Mouse (Mus musculus) limb, embryonic 14.5 days (tissue): ENCODE measurements around the gene Faap100. TPM values are rescaled to one million over a fixed set of nuclear protein-coding genes. Genes with fewer than 3 reads are reported as not detected.
"Not testable (repeated sequence)": the region's sequence is repeated elsewhere in the genome, so short reads cannot be mapped to it uniquely, and the experiment has no call there.

Experiments
- ATAC-seq: fragments of 200-750 bp; cut with Nextera tagmentation; 2 replicates; pipeline ENCODE4 v1.8.0; 2017; ENCODE audit warnings: low read depth, moderate number of reproducible peaks, moderate TSS enrichment; ENCODE audit not compliant: low FRiP score
- DNase-seq: peaks from one replicate; pipeline ENCODE4 v3.0.0-alpha.2; 2015; ENCODE audit warnings: low spot score
- H3K27ac ChIP-seq: fragments of 300-500 bp; sonication (generic); replicated peaks from 2 replicates; pipeline ENCODE4 v1.5.1; 2014; ENCODE audit warnings: low read depth, mild to moderate bottlenecking, low read length, moderate library complexity, mixed read lengths
- H3K27me3 ChIP-seq: fragments of 300-500 bp; sonication (generic); 2 replicates; pipeline ENCODE4 v1.6.1; 2014; ENCODE audit warnings: low read length, mixed read lengths; ENCODE audit not compliant: control insufficient read depth, insufficient read depth
- H3K36me3 ChIP-seq: fragments of 300-500 bp; sonication (generic); 2 replicates; pipeline ENCODE4 v1.6.1; 2014; ENCODE audit warnings: mild to moderate bottlenecking, low read length, moderate library complexity, mixed read lengths; ENCODE audit not compliant: control insufficient read depth, insufficient read depth
- H3K4me1 ChIP-seq: fragments of 300-500 bp; sonication (generic); 2 replicates; pipeline ENCODE4 v1.6.1; 2014; ENCODE audit warnings: antibody characterized with exemption, low read length, mixed read lengths; ENCODE audit not compliant: control insufficient read depth, insufficient read depth
- H3K4me2 ChIP-seq: fragments of 300-500 bp; sonication (generic); replicated peaks from 2 replicates; pipeline ENCODE4 v1.6.1; 2014; ENCODE audit warnings: low read depth, mild to moderate bottlenecking, low read length, moderate library complexity; ENCODE audit not compliant: severe bottlenecking
- H3K4me3 ChIP-seq: fragments of 300-500 bp; sonication (generic); replicated peaks from 2 replicates; pipeline ENCODE4 v1.5.1; 2014; ENCODE audit warnings: low read length
- H3K9ac ChIP-seq: fragments of 300-500 bp; sonication (generic); 2 replicates; pipeline ENCODE4 v1.6.1; 2014; ENCODE audit warnings: mild to moderate bottlenecking, low read depth, low read length, moderate library complexity; ENCODE audit not compliant: severe bottlenecking
- H3K9me3 ChIP-seq: fragments of 300-500 bp; sonication (generic); 2 replicates; pipeline ENCODE4 v1.6.1; 2016; ENCODE audit warnings: low read length; ENCODE audit not compliant: control insufficient read depth
- POLR2A ChIP-seq: fragments of 200-500 bp; IDR thresholded peaks from 2 replicates; pipeline ENCODE4 v1.8.0; 2012; ENCODE audit warnings: inconsistent platforms, mild to moderate bottlenecking, moderate library complexity, borderline replicate concordance; ENCODE audit not compliant: insufficient read depth, insufficient read length; ENCODE audit errors: extremely low read depth
- WGBS: fragments of 180-500 bp; shearing (Covaris S2); extraction: QIAGEN DNeasy Blood & Tissue Kit; methylation state at CpG from one replicate; pipeline ENCODE4 v1.1.7; 2014; 5-methylcytosine and 5-hydroxymethylcytosine counted together
- polyA plus RNA-seq, 2 experiments: library from polyadenylated mRNA; depleted of rRNA in 1 of 2; stranded (reverse) in 1 of 2; unstranded in 1 of 2; fragments of >200 nt; fragmentation: Nextera tagmentation in 1 of 2; extraction: Ambion mirVana in 1 of 2; gene quantifications; 2 replicates each; pipeline versions ENCODE4 v1.2.1 to v1.2.3; 2012 to 2014

Faap100 gene
- polyA plus RNA-seq, 2 experiments = 33.9 to 45.0 TPM

DNA sequence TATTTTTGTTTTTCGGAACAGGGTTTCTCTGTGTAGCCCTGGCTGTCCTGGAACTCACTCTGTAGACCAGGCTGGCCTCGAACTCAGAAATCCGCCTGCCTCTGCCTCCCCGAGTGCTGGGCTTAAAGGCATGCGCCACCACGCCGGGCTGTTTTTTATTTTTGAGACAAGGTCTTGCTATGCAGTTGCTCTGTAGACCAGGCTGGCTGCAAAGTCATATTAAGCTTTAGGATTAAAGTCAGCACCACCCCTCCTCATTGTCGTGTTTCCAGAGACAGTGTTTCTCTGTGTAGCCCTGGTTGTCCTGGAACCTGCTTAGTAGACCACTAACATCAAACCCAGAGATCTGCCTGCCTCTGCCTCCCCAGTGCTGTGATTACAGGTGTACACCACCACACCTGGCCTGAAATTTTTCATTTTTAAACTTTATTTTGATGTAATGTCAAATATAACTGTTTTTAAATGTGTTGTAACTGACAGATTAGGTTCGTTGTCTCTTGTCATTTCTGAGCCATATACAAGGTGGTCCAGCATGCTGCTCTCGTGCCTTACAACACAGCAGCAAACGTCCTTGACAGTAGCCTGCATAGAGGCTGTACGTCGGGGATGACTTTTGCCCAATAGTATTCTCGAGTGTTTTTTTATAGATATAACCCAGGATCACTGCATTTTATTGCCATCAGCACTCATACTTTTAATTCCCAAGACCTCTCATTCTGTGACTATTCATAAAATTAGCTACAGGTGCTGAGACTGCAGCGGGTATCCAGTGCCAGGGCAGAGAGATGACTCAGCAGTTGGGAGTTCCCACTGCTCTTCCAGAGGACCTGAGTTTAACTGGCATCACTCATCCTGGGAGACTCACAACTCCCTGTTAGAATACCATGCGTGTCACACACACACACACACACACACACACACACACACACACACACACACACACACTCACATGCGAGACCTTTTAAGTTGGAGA is 24.0 kb downstream of the Faap100 start:
- H3K9me3 ChIP-seq = no peaks in the 10 kb centered on the region
- no peak overlapping the region for H3K27ac ChIP-seq
- peaks cover 39% of the 10 kb centered on the region for H3K4me1 ChIP-seq
- no peak overlapping the region for H3K4me3 ChIP-seq
- DNase-seq = peak; percentile 2
- H3K4me2 ChIP-seq = no peak overlapping the region
- ATAC-seq = no peak
- TF ChIP-seq POLR2A = no peak
- no peaks in the 10 kb centered on the region for H3K36me3 ChIP-seq
- no peak overlapping the region for H3K9ac ChIP-seq
- H3K27me3 ChIP-seq = no peaks in the 10 kb centered on the region
- 81% methylated on average over 16 of the region's 17 CpGs for WGBS

DNA sequence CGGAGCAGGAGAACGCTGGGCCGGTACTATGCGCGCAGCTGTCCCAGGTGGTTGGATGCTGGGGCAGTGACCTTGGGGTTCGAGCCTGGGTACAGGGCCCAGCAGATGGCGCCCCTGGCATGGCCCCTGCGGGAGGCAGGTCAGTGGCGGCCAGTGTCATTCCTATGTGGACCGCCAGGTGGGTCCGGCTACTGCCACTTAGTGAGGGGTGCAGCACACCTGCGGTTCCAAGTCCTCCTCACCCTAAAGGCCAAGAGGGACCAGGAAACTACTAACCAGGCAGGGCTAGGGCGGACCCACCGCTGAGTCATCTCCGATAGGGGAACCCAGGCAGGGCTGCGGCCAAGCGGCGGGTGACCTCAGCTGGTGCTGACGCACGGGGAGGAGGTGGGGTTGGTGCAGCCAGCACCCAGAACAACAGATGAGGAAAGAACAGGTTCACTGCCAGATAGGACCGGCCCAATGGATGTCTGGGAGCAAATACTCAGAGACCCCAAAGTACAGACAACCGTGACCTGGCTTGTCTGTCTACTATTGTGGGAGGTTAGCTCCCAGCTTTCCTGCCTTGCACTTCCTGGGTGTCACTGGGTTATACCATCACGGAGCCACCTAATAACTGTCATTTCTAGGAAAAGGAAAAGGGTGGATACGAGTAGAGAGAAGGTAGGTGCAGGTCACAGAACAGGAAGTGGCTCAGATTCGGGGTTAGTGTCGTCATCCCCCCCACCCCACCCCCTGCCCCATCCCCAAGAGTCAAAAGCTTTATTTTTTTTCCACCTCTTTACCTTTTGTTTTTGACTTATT is 24.9 kb downstream of the Faap100 start:
- no peak overlapping the region for H3K27ac ChIP-seq
- peaks cover 36% of the 10 kb centered on the region for H3K4me1 ChIP-seq
- ATAC-seq = no peak
- TF ChIP-seq POLR2A = no peak
- H3K4me2 ChIP-seq = 0 out of 2 replicates have a peak overlapping the region, but pooled peaks have one; percentile 11
- DNase-seq = peak; percentile 32
- H3K9me3 ChIP-seq = no peaks in the 10 kb centered on the region
- H3K4me3 ChIP-seq = no peak overlapping the region
- H3K27me3 ChIP-seq = no peaks in the 10 kb centered on the region
- WGBS = 33% methylated on average over 26 of the region's 26 CpGs
- no peaks in the 10 kb centered on the region for H3K36me3 ChIP-seq
- H3K9ac ChIP-seq = no peak overlapping the region

DNA sequence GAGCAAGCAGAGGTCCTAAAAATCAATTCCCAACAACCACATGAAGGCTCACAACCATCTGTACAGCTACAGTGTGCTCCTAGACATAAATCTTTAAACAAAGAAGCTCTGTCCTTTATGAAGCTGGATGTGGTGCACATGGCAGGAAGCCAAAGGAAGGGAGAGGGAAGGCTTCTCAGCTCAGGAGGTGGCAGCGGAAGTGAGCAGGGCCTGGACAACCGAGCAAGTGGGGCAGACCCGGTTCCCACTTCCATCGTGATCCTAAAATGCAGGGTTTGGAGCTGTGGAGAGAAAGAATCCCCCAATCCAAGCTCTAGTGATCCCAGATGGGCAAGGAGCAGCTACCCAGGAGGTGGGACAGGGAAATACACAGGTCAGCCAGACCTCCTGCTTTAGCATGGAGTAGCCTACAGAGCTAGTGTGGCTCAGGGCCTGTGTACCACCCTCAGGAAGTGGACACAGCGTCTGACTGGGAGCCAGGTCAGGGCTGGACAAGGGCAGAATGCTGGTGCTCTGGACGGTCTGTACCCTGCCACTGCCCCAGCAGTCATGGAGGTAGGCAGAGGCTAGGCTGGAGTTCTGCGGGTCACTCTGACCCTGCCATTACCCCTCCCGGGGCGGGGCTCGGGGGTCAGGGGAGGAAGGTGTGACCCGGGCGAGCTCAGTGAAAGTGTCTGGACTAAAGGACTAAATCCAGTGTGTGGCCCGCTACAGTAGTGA is 25.8 kb downstream of the Faap100 start:
- H3K4me3 ChIP-seq = no peak overlapping the region
- peaks cover 26% of the 10 kb centered on the region for H3K4me1 ChIP-seq
- peak overlapping the region; percentile 70 for H3K27ac ChIP-seq
- H3K36me3 ChIP-seq = no peaks in the 10 kb centered on the region
- peak; percentile 49 for DNase-seq
- 57% methylated on average over 12 of the region's 13 CpGs for WGBS
- H3K27me3 ChIP-seq = no peaks in the 10 kb centered on the region
- peak overlapping the region; percentile 40; the same call in 1 of the 2 replicates for H3K9ac ChIP-seq
- no peak for TF ChIP-seq POLR2A
- H3K4me2 ChIP-seq = no peak overlapping the region; the same call in 1 of the 2 replicates
- no peak for ATAC-seq
- H3K9me3 ChIP-seq = no peaks in the 10 kb centered on the region

DNA sequence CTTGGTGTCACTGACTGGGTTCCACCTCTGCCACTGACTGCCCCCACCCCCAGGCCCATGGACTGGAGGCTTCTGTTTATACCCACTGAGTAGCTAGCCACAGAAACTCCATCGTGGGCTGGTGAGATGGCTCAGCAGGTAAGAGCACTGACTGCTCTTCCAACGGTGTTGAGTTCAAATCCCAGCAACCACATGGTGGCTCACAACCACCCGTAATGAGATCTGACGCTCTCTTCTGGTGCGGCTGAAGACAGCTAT is 26.5 kb downstream of the Faap100 start:
- not testable (repeated sequence) for H3K36me3 ChIP-seq, H3K4me3 ChIP-seq, DNase-seq, H3K9ac ChIP-seq, H3K4me2 ChIP-seq, H3K9me3 ChIP-seq, ATAC-seq, H3K27me3 ChIP-seq, H3K27ac ChIP-seq
- WGBS = 95% methylated on average over 5 of the region's 5 CpGs
- H3K4me1 ChIP-seq = peaks cover 20% of the 10 kb centered on the region
